Mouse (Mus musculus) cerebellum, postnatal 25 days (tissue): ENCODE measurements at regions not wholly inside any gene's neighbourhood (a gene's known extent, or its start where the extent isn't known, plus 50 kb on each side); places are given as distances from the start of the nearest gene placed in this dataset.

Experiments used
- DNase-seq, 2 experiments: peaks; one replicate each; pipeline ENCODE4 v3.0.0; 2021; ENCODE audit warnings: mixed read lengths in 2 of 2

- DNase-seq: peak in 1 of 2 experiments; percentile 1
Observed at GRCm38 (mm10) chr4:28298911-28299353, 514.0 kb upstream of the Epha7 start.

GRCm38 (mm10) chr4:28300018-28300440 is 512.9 kb upstream of the Epha7 start:
- peak; percentile 2 to 6 for DNase-seq

GRCm38 (mm10) chr4:28301686-28302085 is 511.2 kb upstream of the Epha7 start:
- peak; percentile 5 to 13 for DNase-seq

- DNase-seq: no peak
Observed at GRCm38 (mm10) chr4:28331036-28331435, 481.9 kb upstream of the Epha7 start.

GRCm38 (mm10) chr4:28364566-28364965 is 448.4 kb upstream of the Epha7 start:
- DNase-seq: no peak

- DNase-seq: no peak
Observed at GRCm38 (mm10) chr4:28377087-28377486, 435.8 kb upstream of the Epha7 start.

GRCm38 (mm10) chr4:28378661-28379060 is 434.3 kb upstream of the Epha7 start:
- DNase-seq: no peak

GRCm38 (mm10) chr4:28424341-28424740 is 388.6 kb upstream of the Epha7 start:
- DNase-seq: no peak

GRCm38 (mm10) chr4:28440161-28440560 is 372.8 kb upstream of the Epha7 start:
- DNase-seq: no peak

- DNase-seq: no peak
Observed at GRCm38 (mm10) chr4:28453111-28453510, 359.8 kb upstream of the Epha7 start.

- peak; percentile 8 to 26 for DNase-seq
Observed at GRCm38 (mm10) chr4:28456312-28456711, 356.6 kb upstream of the Epha7 start.
